Mouse (Mus musculus) cerebral cortex, adult 2 months (tissue): ENCODE measurements around the gene Uba52.

ENCODE experiments used
- WGBS: fragments of 180-500 bp; shearing (Covaris S2); methylation state at CpG from one replicate; pipeline ENCODE4 v1.1.7; 2018; 5-methylcytosine and 5-hydroxymethylcytosine counted together

The Uba52 gene

GRCm38 (mm10) chr8:70510228-70510915 is at the start of gene Uba52:
Gene Uba52 (minus strand): TSS chr8:70510801.
- 1% methylated on average over 74 of the region's 74 CpGs for WGBS

GRCm38 (mm10) chr8:70560096-70560495 is 49.5 kb upstream of the Uba52 start:
- WGBS: 56% methylated on average over 2 of the region's 2 CpGs

DNA sequence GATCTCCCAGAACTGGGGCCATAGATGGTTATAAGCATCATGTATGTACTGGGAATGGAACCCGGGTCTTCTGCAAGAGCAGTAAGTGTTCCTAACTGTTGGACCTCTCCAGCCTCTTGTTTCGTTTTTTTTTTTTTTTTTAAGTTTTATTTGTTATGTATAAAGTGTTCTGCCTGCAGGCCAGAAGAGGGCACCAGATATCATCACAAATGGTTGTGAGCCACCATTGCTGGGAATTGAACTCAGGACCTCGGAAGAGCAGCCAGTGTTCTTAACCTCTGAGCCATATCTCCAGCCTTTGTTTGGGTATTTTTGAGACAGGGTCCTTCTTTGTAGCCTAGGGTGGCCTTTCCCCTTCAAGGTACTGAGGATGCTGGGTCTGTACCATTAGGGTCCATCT is 48.4 kb upstream of the Uba52 start:
- WGBS: 66% methylated on average over 3 of the region's 3 CpGs

GRCm38 (mm10) chr8:70558334-70558733 is 47.7 kb upstream of the Uba52 start:
- 53% methylated on average over 4 of the region's 4 CpGs for WGBS

- 94% methylated on average over 4 of the region's 4 CpGs for WGBS
Observed at GRCm38 (mm10) chr8:70555079-70555747, 44.6 kb upstream of the Uba52 start.

DNA sequence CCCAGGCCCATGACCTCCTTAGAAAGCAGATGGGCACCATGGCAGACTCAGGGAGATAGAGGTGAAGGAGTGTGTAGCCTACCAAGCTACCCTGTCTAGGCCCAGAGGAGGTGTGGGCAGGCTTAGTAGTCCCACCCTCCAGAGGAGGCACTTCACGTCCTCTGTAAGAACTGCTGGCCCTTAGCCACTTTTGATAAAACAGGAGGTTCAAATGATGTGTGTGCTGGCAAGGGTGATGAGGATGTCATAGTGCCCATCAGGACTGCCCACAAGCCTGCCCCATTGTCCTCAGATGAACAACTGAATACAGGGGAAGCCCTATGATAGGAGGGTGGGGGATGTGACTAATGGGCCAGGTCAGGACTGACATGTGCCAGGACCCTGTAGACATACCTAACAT is 42.2 kb upstream of the Uba52 start:
- WGBS: 17% methylated on average over 1 of the region's 1 CpGs

- WGBS: 38% methylated on average over 3 of the region's 3 CpGs
Observed at GRCm38 (mm10) chr8:70551558-70552161, 41.1 kb upstream of the Uba52 start.

- WGBS: 92% methylated on average over 10 of the region's 10 CpGs
Observed at GRCm38 (mm10) chr8:70549412-70550184, 39.0 kb upstream of the Uba52 start.

GRCm38 (mm10) chr8:70547762-70548161 is 37.2 kb upstream of the Uba52 start:
- WGBS: 95% methylated on average over 6 of the region's 6 CpGs

GRCm38 (mm10) chr8:70546412-70546811 is 35.8 kb upstream of the Uba52 start:
- 84% methylated on average over 4 of the region's 4 CpGs for WGBS

DNA sequence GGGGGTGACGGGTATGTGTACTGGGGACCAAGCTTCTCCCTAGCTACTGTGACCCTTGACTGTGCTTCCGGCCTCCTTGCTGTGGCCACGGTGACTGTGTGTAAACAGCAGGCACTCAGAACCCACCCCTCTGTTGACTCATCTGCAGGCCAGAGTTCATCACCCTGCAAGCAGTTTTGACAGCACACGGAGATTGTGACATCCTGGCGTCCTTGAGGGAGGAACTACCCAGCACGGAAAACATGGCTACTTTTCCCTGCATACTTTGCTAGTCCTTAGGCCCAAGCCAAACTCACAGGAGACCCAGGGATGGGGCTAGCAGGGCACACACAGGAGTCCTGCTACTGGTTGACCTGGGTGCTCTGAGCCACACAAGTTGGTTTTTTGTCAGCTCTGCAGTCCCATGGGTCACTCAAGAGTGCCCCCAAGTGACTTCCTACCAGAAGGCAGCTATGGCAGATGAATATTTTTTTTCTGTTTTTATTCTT is 33.6 kb upstream of the Uba52 start:
- 67% methylated on average over 6 of the region's 6 CpGs for WGBS

DNA sequence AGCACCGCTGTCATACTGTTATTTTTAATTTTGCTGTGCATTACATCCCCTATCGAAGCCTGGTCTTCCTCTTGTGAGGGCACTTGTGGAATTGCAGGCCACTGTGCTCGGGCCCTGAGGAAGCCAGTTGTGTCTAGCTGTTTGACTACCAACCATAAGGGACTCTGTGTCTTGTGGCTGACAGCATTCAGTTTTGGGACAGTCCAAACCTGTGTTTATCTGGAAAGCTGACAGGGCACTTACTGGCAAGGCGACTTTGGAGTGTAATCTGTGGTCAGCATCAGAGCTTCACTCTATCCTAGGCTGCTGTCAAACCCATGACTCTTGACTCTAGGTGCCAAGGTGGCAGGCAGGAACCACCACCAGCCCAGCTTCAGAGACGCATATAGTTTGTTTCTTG is 30.5 kb upstream of the Uba52 start:
- 56% methylated on average over 5 of the region's 5 CpGs for WGBS

- 22% methylated on average over 7 of the region's 7 CpGs for WGBS
Observed at GRCm38 (mm10) chr8:70540507-70541071, 30.0 kb upstream of the Uba52 start.

- 5% methylated on average over 4 of the region's 4 CpGs for WGBS
Observed at GRCm38 (mm10) chr8:70540013-70540506, 29.5 kb upstream of the Uba52 start.

DNA sequence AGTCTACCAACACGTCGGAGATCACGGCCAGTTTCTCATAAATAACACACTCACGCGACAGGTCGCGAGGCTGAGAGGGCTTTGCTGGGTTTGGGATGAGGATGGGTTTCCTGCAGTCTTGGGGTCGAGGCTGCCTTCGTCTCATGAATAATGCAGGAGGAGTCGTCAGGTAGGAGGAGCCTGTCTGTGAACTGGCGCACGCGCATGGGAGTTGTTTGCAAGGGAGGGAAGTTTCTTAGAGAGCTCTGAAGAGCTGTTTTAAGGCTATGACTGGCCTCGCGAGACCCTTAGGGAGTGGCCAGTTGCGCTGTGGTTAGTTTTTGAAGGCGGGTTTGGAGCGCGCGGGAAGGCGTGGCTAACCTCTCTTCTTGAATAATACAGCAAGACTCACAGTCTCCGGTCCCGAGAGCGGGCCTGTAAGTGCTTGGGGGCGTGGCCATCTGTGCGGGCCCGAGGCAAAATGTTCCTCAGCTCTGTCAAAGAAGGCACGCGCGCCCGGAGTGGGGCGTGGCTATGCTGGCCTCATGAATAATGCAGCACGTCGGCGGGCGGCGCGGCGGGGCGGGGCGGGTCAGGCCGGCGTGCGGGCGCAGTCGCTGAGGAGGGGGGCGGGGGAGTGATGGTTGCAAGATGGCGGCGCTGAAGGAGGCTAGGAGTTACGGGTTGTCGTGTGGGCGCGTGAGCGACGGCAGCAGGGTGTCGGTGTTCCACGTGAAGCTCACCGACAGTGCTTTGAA is 28.6 kb upstream of the Uba52 start, which contains the start of gene Ell:
TSS of gene Ell (plus strand) at position 381 of the 737 bp plus-strand sequence.
- under 1% methylated on average over 58 of the region's 58 CpGs for WGBS

DNA sequence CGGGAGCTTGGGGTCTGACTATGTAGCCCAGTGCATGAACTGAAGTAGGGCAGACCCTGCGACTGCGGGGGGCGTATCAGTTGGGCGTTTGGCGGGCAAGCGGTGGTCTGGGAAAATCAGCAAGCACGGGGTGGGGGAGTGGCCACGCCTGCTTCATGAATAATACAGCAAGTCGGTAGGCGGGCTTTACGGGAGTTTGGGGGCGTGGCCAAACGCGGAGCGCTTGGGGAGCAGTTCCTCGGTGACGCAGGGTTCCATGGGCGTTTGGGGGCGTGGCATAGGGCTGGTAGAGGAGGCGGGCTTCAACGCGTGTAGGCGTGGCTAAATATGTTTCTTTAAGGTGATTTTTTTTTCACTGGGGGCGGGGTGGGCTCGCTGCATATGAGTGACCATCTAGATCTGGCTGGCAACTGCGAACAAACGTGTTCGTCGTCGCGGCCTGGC is 28.1 kb upstream of the Uba52 start:
- 1% methylated on average over 32 of the region's 32 CpGs for WGBS

- WGBS: 13% methylated on average over 24 of the region's 24 CpGs
Observed at GRCm38 (mm10) chr8:70538024-70538579, 27.5 kb upstream of the Uba52 start.

DNA sequence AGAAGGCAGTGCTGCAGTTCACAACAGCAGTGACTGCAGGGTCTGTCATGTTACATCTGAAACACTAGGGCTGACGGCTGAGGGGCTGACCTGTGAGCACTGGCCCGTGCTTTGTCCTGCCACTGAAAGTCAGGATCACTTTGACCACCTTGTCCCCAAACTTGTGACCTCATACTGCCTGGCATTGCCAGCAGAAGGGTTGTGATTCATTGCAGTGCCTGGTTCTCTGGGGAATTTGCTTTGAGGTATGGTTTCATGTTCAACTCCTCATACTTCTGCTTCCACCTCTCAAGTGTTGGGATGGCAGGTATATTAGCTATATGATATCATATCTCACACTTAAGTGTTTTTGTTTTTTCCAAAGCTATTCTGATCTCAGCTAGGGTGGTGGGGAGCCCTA is 25.1 kb upstream of the Uba52 start:
- WGBS: 91% methylated on average over 2 of the region's 2 CpGs

DNA sequence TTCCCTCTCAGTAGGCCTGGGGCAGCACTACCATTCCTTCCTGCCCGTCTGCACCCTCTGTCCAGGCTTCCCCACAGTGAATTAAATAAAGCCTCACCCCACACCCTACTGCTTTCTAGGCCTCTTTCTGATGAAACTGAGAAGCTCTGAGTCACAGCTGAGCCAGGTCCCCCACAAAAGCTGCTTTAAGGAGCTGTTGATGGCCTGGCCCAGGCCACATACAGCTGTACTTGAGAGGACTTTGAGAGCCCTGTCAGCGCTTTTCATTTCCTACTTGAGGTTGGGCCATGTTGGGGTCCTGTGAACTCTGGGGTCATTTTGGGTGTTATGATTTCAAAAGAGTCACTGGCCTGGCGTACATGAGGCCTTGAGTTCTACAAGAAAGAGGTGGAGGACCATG is 24.6 kb upstream of the Uba52 start:
- 72% methylated on average over 3 of the region's 3 CpGs for WGBS

GRCm38 (mm10) chr8:70534281-70534680 is 23.7 kb upstream of the Uba52 start:
- 69% methylated on average over 12 of the region's 12 CpGs for WGBS
